10 mouse cellular contexts compared by ENCODE assay signal in genomic region chr6:94779854-94780253, GRCm38 (mm10).
A peak's percentile ranks its signal among the peaks of the same experiment; 100 is the strongest.
DNase-seq lines count a peak whose midpoint lies in the region; ATAC-seq and TF ChIP-seq lines count a peak whose summit lies in the region.
"Had no signal": no experiment of that assay in that cellular context is flagged by ENCODE, and none has a peak within 500 bp of the region (broad histone marks: within the 10 kb centered on the region; RNA-seq: fewer than 3 reads in every experiment).

No protein-coding gene starts in this region.

- no peak overlapping the region for H3K4me3 ChIP-seq in liver, embryonic 16.5 days (ENCODE audit: low read depth, low read length)
- no peak overlapping the region for H3K4me3 ChIP-seq in forebrain, embryonic 14.5 days (ENCODE audit: low read depth, low read length)
- H3K4me3 ChIP-seq in hindbrain, postnatal 0 days (ENCODE audit: low read length): no peak overlapping the region
- H3K4me3 ChIP-seq: midbrain, embryonic 12.5 days had no signal

- H3K4me2 ChIP-seq in liver, embryonic 16.5 days (ENCODE audit: low read depth, low read length): no peak overlapping the region
- no peak overlapping the region for H3K4me2 ChIP-seq in forebrain, embryonic 14.5 days (ENCODE audit: low read length)
- H3K4me2 ChIP-seq in hindbrain, postnatal 0 days (ENCODE audit: low read depth, low read length): no peak overlapping the region
- H3K4me2 ChIP-seq: midbrain, embryonic 12.5 days had no signal

- peak; percentile 79 for ATAC-seq in liver, embryonic 16.5 days (ENCODE audit: low read depth)
- ATAC-seq in forebrain, embryonic 14.5 days: no peak
- ATAC-seq in hindbrain, postnatal 0 days: no peak

- H3K4me1 ChIP-seq in liver, embryonic 16.5 days (ENCODE audit: control insufficient read depth, low read depth, low read length): no peaks in the 10 kb centered on the region
- H3K4me1 ChIP-seq in forebrain, embryonic 14.5 days (ENCODE audit: control insufficient read depth, insufficient read depth, low read length): no peaks in the 10 kb centered on the region
- no peaks in the 10 kb centered on the region for H3K4me1 ChIP-seq in hindbrain, postnatal 0 days (ENCODE audit: insufficient read depth, low read length)

- H3K9me3 ChIP-seq in liver, embryonic 16.5 days (replicated peaks; ENCODE audit: control insufficient read depth, low read length): no peaks in the 10 kb centered on the region
- no peaks in the 10 kb centered on the region for H3K9me3 ChIP-seq in forebrain, embryonic 14.5 days (replicated peaks; ENCODE audit: control insufficient read depth, low read length)
- H3K9me3 ChIP-seq in hindbrain, postnatal 0 days (ENCODE audit: low read length): no peaks in the 10 kb centered on the region
- H3K9me3 ChIP-seq: midbrain, embryonic 12.5 days had no signal

- no peak for TF ChIP-seq CTCF in hindbrain, postnatal 0 days (IDR thresholded peaks at IDR 0.05; ENCODE audit: low read depth)

- no peaks in the 10 kb centered on the region for H3K36me3 ChIP-seq in liver, embryonic 16.5 days (ENCODE audit: control insufficient read depth, insufficient read depth)
- H3K36me3 ChIP-seq in forebrain, embryonic 14.5 days (ENCODE audit: control insufficient read depth, insufficient read depth, low read length): no peaks in the 10 kb centered on the region
- no peaks in the 10 kb centered on the region for H3K36me3 ChIP-seq in hindbrain, postnatal 0 days (ENCODE audit: insufficient read depth, low read length)
- H3K36me3 ChIP-seq: midbrain, embryonic 12.5 days had no signal

- 48% methylated on average over 7 of the region's 7 CpGs for WGBS in liver, embryonic 16.5 days (ENCODE audit: insufficient replicate concordance)
- 85% methylated on average over 7 of the region's 7 CpGs for WGBS in forebrain, embryonic 14.5 days
- 71% methylated on average over 7 of the region's 7 CpGs for WGBS in hindbrain, postnatal 0 days

- no peak overlapping the region for H3K27ac ChIP-seq in liver, embryonic 16.5 days (ENCODE audit: low read length)
- H3K27ac ChIP-seq in forebrain, embryonic 14.5 days (ENCODE audit: low read depth, low read length): no peak overlapping the region
- H3K27ac ChIP-seq in hindbrain, postnatal 0 days: no peak overlapping the region
- H3K27ac ChIP-seq: midbrain, embryonic 12.5 days had no signal

- H3K9ac ChIP-seq in liver, embryonic 16.5 days (ENCODE audit: low read depth, low read length): no peak overlapping the region
- H3K9ac ChIP-seq in forebrain, embryonic 14.5 days (ENCODE audit: low read length): no peak overlapping the region
- no peak overlapping the region for H3K9ac ChIP-seq in hindbrain, postnatal 0 days (replicated peaks; ENCODE audit: low read length)
- H3K9ac ChIP-seq: midbrain, embryonic 12.5 days had no signal

- no peaks in the 10 kb centered on the region for H3K27me3 ChIP-seq in liver, embryonic 16.5 days (ENCODE audit: control insufficient read depth, insufficient read depth, low read depth, low read length)
- H3K27me3 ChIP-seq in forebrain, embryonic 14.5 days (replicated peaks; ENCODE audit: control insufficient read depth, insufficient read depth, low read length): no peaks in the 10 kb centered on the region
- no peaks in the 10 kb centered on the region for H3K27me3 ChIP-seq in hindbrain, postnatal 0 days (ENCODE audit: insufficient read depth, low read length)
- H3K27me3 ChIP-seq: midbrain, embryonic 12.5 days had no signal

- DNase-seq in 3T3-L1 (ENCODE audit: low read depth, low spot score) (peak; percentile 75), MN1 (ENCODE audit: low spot score) (peak; percentile 12)
- peak; percentile 55 for DNase-seq in gonadal fat pad, adult 2 months (ENCODE audit: low read depth)
- no peak for DNase-seq in left cerebral cortex, adult 9 months (ENCODE audit: low spot score in 2 of 2)
- DNase-seq in forebrain, embryonic 14.5 days (ENCODE audit: low spot score): no peak
- no peak for DNase-seq in hindbrain, postnatal 0 days (ENCODE audit: low spot score)
- no peak for DNase-seq in thymus, postnatal 14 days
- DNase-seq: thymus, adult 2 months had no signal

Comparison
In these comparisons a context has a peak if more than half of its experiments do, and no peak if none do; other contexts are left out.
1. DNase-seq: peak in 3T3-L1 (single experiment), MN1 (single experiment) and gonadal fat pad, adult 2 months (single experiment); none in left cerebral cortex, adult 9 months (0 of 2), forebrain, embryonic 14.5 days (single experiment), hindbrain, postnatal 0 days (single experiment) and thymus, postnatal 14 days (single experiment).